Mouse (Mus musculus) G1E (cell line): ENCODE results near the gene Polr3b. TPM values are rescaled to one million over a fixed set of nuclear protein-coding genes. Genes with fewer than 3 reads are reported as not detected.
A peak's percentile ranks its signal among the peaks of the same experiment; 100 is the strongest.

Source experiments
- ATAC-seq: 2 replicates; pipeline ENCODE4 v1.8.0; 2016; ENCODE audit warnings: mild to moderate bottlenecking; ENCODE audit not compliant: insufficient number of reproducible peaks, poor library complexity, low FRiP score, severe bottlenecking; ENCODE audit errors: extremely low read depth
- DNase-seq: peaks from one replicate; pipeline ENCODE4 v3.0.0; 2012; ENCODE audit warnings: low spot score
- H3K27me3 ChIP-seq: 2 replicates; pipeline ENCODE4 v1.6.1; 2012; ENCODE audit warnings: mild to moderate bottlenecking, low read length, inconsistent platforms; ENCODE audit not compliant: insufficient read depth
- H3K36me3 ChIP-seq: replicated peaks from 2 replicates; pipeline ENCODE3; 2012; ENCODE audit warnings: mild to moderate bottlenecking, inconsistent platforms
- H3K4me1 ChIP-seq: 2 replicates; pipeline ENCODE4 v1.6.1; 2012; ENCODE audit warnings: low read depth, low read length, inconsistent platforms, mixed read lengths; ENCODE audit not compliant: insufficient read depth
- H3K4me3 ChIP-seq: 2 replicates; pipeline ENCODE4 v1.5.1; 2012; ENCODE audit warnings: low read depth, mild to moderate bottlenecking, inconsistent platforms, low read length, moderate library complexity, mixed read lengths
- H3K9me3 ChIP-seq: replicated peaks from 2 replicates; pipeline ENCODE4 v1.6.1; 2012; ENCODE audit warnings: inconsistent platforms
- CTCF ChIP-seq: IDR thresholded peaks from 2 replicates; pipeline ENCODE4 v1.5.1; 2012; ENCODE audit warnings: low read depth, low read length, inconsistent platforms, mixed read lengths
- GATA1 ChIP-seq: IDR thresholded peaks from 2 replicates; pipeline ENCODE4 v1.6.1; 2012; ENCODE audit warnings: borderline replicate concordance, low read length, inconsistent platforms, mixed read lengths
- GATA2 ChIP-seq: IDR thresholded peaks from 2 replicates; pipeline ENCODE4 v1.6.1; 2012; ENCODE audit warnings: low read depth, low read length, inconsistent platforms, borderline replicate concordance
- POLR2AphosphoS5 ChIP-seq: IDR thresholded peaks from 2 replicates; pipeline ENCODE4 v1.6.1; 2012; ENCODE audit warnings: low read depth, low read length, inconsistent platforms; ENCODE audit not compliant: insufficient replicate concordance
- TAL1 ChIP-seq: conservative IDR thresholded peaks from 2 replicates; pipeline ENCODE4 v1.6.1; 2012; ENCODE audit warnings: low read depth, low read length, inconsistent platforms, mixed read lengths
- polyA plus RNA-seq: library from polyadenylated mRNA; stranded (reverse); fragments of >175 nt; gene quantifications from 2 replicates; pipeline ENCODE4 v1.2.3, GENCODE M21; 2012
- total RNA-seq, 2 experiments: library from RNA; stranded (forward) in 1 of 2; stranded (reverse) in 1 of 2; fragments of 200-1000 nt in 1 of 2; fragments of >200 nt in 1 of 2; fragmentation: Nextera tagmentation in 1 of 2; gene quantifications; 2 replicates each; pipeline ENCODE4 v1.2.3; 2014 to 2017

Polr3b gene
- total RNA-seq (2014; fragmentation: Nextera tagmentation): 27.2 and 30.1 TPM in 2 replicates
- total RNA-seq (2017): 20.2 and 21.9 TPM in 2 replicates
- 5.1 and 5.6 TPM in 2 replicates for polyA plus RNA-seq

DNA sequence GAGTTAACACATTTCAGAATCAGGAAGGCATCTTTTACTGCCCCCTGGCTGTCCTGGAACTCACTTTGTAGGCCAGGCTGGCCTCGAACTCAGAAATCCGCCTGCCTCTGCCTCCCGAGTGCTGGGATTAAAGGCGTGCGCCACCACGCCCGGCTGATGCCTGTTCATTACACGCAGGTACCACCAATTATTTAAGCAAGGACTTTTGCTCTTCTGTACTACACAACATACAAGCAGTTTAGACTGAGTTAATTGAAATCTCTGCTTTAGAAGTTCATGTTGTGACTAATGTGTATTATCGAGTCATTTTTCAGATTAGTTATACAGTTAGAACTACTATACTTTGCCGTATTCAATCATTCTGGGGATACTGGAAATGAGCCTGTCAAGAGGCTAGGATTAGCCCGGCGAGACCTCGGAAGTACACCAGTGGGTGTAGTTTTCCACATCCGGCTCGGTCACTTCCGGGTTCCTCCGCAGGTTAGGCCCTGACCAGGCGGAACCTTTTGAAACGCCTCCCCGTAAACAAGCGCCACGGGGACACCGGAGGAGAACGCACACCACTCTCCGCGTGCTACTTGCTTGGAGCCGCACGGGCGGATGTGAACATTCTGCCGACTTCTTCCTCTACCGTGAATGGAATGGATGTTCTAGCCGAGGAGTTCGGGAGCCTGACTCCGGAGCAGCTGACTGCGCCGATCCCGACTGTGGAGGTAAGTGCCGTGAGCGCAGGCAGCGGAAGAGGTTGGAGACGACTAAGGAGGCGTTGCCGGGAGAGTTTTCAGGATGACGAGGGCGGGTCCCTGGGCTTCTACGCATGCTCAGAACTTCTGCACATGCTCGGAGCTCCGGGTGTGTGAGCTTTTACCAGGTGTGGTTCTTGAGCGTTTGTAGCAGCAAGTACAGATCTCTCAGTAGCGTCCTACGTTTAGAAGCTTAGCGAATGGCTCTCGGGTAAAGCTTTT is at the start of gene Polr3b:
Polr3b (plus strand) TSS at position 467 of the 965 bp plus-strand sequence.
- TF ChIP-seq POLR2AphosphoS5: no peak
- TF ChIP-seq GATA2: no peak
- no peak for TF ChIP-seq GATA1
- no peak for TF ChIP-seq TAL1
- TF ChIP-seq CTCF: no peak
- Histone ChIP-seq H3K27me3 (no peaks in the 10 kb centered on the region), H3K4me1 (peaks cover 18% of the 10 kb centered on the region), H3K9me3 (no peaks in the 10 kb centered on the region), H3K36me3 (peaks cover 29% of the 10 kb centered on the region), H3K4me3 (peak within 1 kb of the TSS; percentile 85)
- DNase-seq: peak; percentile 80
- peak; percentile 97 for ATAC-seq

- DNase-seq (no peak), ATAC-seq (no peak)
- Histone ChIP-seq H3K27me3 (peaks cover 9% of the 10 kb centered on the region; the same call in 1 of the 2 replicates), H3K36me3 (no peaks in the 10 kb centered on the region), H3K4me1 (peaks cover 57% of the 10 kb centered on the region), H3K9me3 (no peaks in the 10 kb centered on the region), H3K4me3 (no peak overlapping the region)
- no peak for TF ChIP-seq GATA1
- no peak for TF ChIP-seq GATA2
- no peak for TF ChIP-seq CTCF
- TF ChIP-seq TAL1: no peak
- TF ChIP-seq POLR2AphosphoS5: no peak
Observed at GRCm38 (mm10) chr10:84573671-84574420, 48.2 kb upstream of the Polr3b start.

DNA sequence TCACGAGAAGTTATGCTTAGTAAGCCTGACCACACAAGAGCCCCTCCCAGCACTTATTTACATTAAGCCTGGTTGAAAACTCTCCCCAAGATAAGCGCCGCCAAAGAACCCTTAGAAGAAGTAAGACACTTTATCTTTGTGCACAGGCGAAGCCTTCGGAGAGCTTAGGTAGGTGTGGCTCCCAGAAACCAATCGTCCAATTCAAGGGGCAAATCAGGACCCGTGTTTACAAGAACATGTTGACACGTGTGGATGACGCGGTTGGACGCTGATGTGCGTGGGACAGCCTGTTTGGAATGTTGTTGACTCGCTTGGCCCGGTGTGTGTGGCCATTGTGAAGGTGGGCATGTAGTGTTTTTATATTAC is 46.1 kb upstream of the Polr3b start:
- peak overlapping the region; percentile 97 for H3K4me3 ChIP-seq
- H3K27me3 ChIP-seq: peaks cover 3% of the 10 kb centered on the region; the same call in 1 of the 2 replicates
- ATAC-seq: peak; percentile 78
- TF ChIP-seq GATA1 (no peak), TAL1 (peak; percentile 87), GATA2 (no peak), POLR2AphosphoS5 (no peak), CTCF (no peak)
- DNase-seq: peak; percentile 58
- H3K4me1 ChIP-seq: peaks cover 78% of the 10 kb centered on the region
- H3K36me3 ChIP-seq: no peaks in the 10 kb centered on the region
- no peaks in the 10 kb centered on the region for H3K9me3 ChIP-seq

DNA sequence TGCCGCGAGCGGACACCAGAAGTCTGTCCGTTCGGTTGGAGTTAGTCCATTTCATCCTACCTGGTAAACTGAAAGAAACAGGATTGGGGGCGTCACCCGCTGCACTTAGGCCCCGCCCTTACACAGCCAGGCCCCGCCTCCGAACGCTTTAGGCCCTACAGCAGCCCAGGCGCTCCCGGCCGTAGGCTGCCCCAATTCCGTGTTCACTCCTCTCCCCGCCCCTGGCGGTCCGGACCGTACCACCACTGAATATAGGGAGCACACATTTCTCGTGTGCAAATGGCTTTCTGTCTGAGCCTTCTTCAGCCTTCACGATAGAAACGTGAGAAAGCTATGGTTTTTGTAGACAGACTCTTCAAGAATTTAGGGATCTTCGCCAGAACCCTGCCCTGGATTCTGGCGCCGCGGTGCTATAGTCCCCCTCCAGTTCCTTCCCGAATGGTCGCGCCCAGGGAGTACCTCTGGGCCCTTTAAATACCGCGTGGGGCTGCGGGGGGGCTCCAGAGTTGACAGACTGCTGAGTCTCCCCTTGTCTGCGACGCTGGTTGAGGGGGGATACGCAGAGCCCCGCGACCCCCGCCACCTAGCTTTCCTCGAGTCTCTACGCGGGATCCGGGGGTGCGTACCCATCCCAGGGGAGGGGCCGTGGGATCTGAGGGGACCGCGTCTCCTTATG is 45.6 kb upstream of the Polr3b start, which contains the start of gene Tcp11l2:
Tcp11l2 (plus strand) TSS at position 232 of the 676 bp plus-strand sequence.
- ATAC-seq (peak; percentile 69), DNase-seq (peak; percentile 76)
- H3K36me3 ChIP-seq: no peaks in the 10 kb centered on the region
- H3K4me3 ChIP-seq: peak within 1 kb of the TSS; percentile 97
- peaks cover 83% of the 10 kb centered on the region for H3K4me1 ChIP-seq
- no peaks in the 10 kb centered on the region for H3K9me3 ChIP-seq
- TF ChIP-seq GATA1 (no peak), TAL1 (no peak), GATA2 (no peak), CTCF (no peak), POLR2AphosphoS5 (no peak)
- no peaks in the 10 kb centered on the region for H3K27me3 ChIP-seq

GRCm38 (mm10) chr10:84577071-84577727 is 44.9 kb upstream of the Polr3b start:
- DNase-seq (peak; percentile 29), ATAC-seq (no peak)
- Histone ChIP-seq H3K36me3 (no peaks in the 10 kb centered on the region), H3K9me3 (no peaks in the 10 kb centered on the region), H3K4me3 (peak overlapping the region; percentile 97), H3K27me3 (no peaks in the 10 kb centered on the region), H3K4me1 (peaks cover 84% of the 10 kb centered on the region)
- TF ChIP-seq POLR2AphosphoS5 (no peak), GATA2 (no peak), CTCF (no peak)
